Mouse (Mus musculus) stomach, postnatal 0 days (tissue): ENCODE measurements around the gene Cptp.

Experiments
- CTCF ChIP-seq: IDR thresholded peaks from 2 replicates; pipeline ENCODE4 v1.5.1; 2016; ENCODE audit warnings: antibody characterized with exemption, low read depth, mild to moderate bottlenecking, moderate library complexity
- EP300 ChIP-seq: optimal IDR thresholded peaks from 2 replicates; pipeline ENCODE3; 2016; ENCODE audit warnings: antibody characterized with exemption

DNA sequence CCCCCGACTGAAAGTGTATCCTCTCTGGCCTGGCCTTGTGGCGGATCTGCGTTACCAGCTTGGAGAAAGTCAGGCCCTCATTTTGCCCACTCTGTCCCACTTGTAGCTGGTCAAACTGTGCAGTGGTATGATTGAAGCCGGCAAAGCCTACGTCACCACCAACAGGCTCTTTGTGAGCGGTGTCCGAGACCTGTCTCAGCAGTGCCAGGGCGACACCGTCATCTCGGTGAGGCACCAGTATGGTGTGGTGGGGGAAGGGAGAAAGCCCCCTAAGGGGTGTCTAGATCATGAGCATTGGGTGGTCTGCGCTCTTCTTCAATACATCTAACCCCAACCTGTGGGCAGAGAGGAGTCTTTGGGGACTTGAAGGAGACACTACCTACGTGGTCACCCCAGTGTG, 27.2 kb upstream of the Cptp start:
- TF ChIP-seq CTCF (no peak), EP300 (no peak)
